Mouse (Mus musculus): ENCODE results near the gene Lyz1. TPM values are rescaled to one million over a fixed set of nuclear protein-coding genes. Genes with fewer than 3 reads are reported as not detected.

Lyz1 gene
- polyA plus RNA-seq, 2 experiments, result 0.02 to 0.13 TPM

- no peaks in the 10 kb centered on the region for H3K36me3 ChIP-seq (replicated peaks; ENCODE audit: control insufficient read depth, insufficient read depth, low read depth)
- H3K9me3 ChIP-seq (ENCODE audit: control insufficient read depth, low read length), result no peaks in the 10 kb centered on the region
- H3K4me3 ChIP-seq (ENCODE audit: insufficient read depth in 1 of 2, low read depth in 2 of 2, low read length in 2 of 2), result no peak overlapping the region
- no peak overlapping the region for H3K9ac ChIP-seq (replicated peaks)
- H3K4me1 ChIP-seq (replicated peaks; ENCODE audit: control insufficient read depth in 2 of 2, insufficient read depth in 2 of 2, low read length in 1 of 2), result no peaks in the 10 kb centered on the region
- H3K27ac ChIP-seq, result no peak overlapping the region
- ATAC-seq (ENCODE audit: insufficient read depth), result no peak
- H3K4me2 ChIP-seq (ENCODE audit: low read depth), result no peak overlapping the region
- TF ChIP-seq EP300 (IDR thresholded peaks at IDR 0.05; ENCODE audit: low read depth) (no peak), CTCF (IDR thresholded peaks at IDR 0.05; ENCODE audit: low read depth) (no peak; the same call in 1 of the 2 replicates)
- H3K27me3 ChIP-seq (ENCODE audit: control insufficient read depth, insufficient read depth, low read length), result no peaks in the 10 kb centered on the region
- DNase-seq (ENCODE audit: low read depth in 3 of 3, low spot score in 3 of 3), result no peak
Observed at GRCm38 (mm10) chr10:117272023-117272422, 20.6 kb downstream of the Lyz1 start.

DNA sequence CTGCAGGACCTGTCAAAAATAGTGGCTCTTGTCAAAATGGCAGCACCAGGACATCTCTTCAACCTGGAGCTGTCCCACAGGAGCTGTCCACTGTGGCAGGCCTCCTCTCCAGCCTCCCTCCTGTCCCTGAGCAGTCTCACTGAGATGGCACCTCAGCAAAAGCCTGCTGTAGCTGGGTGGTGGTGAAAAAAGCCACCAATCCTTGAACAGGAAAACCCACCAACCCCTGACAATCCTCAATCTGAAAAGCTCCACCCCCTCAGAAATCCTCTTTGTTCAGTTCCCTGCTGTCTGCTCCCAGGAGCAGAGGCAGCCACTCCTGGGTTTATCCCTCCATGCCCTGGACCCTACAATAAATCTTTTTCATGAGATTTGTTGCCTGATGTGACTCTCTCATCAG, 32.8 kb downstream of the Lyz1 start:
- no peaks in the 10 kb centered on the region for H3K4me1 ChIP-seq (replicated peaks; ENCODE audit: control insufficient read depth in 2 of 2, insufficient read depth in 2 of 2, low read length in 1 of 2)
- no peak for TF ChIP-seq CTCF (IDR thresholded peaks at IDR 0.05; ENCODE audit: low read depth)
- TF ChIP-seq EP300 (IDR thresholded peaks at IDR 0.05; ENCODE audit: low read depth), result no peak
- no peak overlapping the region for H3K9ac ChIP-seq (replicated peaks)
- ATAC-seq (ENCODE audit: insufficient read depth) (no peak), DNase-seq (ENCODE audit: low read depth in 3 of 3, low spot score in 3 of 3) (no peak)
- no peaks in the 10 kb centered on the region for H3K36me3 ChIP-seq (replicated peaks; ENCODE audit: control insufficient read depth, insufficient read depth, low read depth)
- no peak overlapping the region for H3K4me2 ChIP-seq (ENCODE audit: low read depth)
- no peak overlapping the region for H3K27ac ChIP-seq
- H3K4me3 ChIP-seq (ENCODE audit: insufficient read depth in 1 of 2, low read depth in 2 of 2, low read length in 2 of 2), result no peak overlapping the region
- no peaks in the 10 kb centered on the region for H3K27me3 ChIP-seq (ENCODE audit: control insufficient read depth, insufficient read depth, low read length)
- no peaks in the 10 kb centered on the region for H3K9me3 ChIP-seq (ENCODE audit: control insufficient read depth, low read length)

- no peak within 1 kb of the TSS for H3K4me3 ChIP-seq (ENCODE audit: insufficient read depth in 1 of 2, low read depth in 2 of 2, low read length in 2 of 2)
- no peaks in the 10 kb centered on the region for H3K27me3 ChIP-seq (ENCODE audit: control insufficient read depth, insufficient read depth, low read length)
- ATAC-seq (ENCODE audit: insufficient read depth) (no peak), DNase-seq (ENCODE audit: low read depth in 3 of 3, low spot score in 3 of 3) (no peak)
- no peaks in the 10 kb centered on the region for H3K9me3 ChIP-seq (ENCODE audit: control insufficient read depth, low read length)
- TF ChIP-seq EP300 (IDR thresholded peaks at IDR 0.05; ENCODE audit: low read depth) (no peak), CTCF (IDR thresholded peaks at IDR 0.05; ENCODE audit: low read depth) (no peak)
- no peaks in the 10 kb centered on the region for H3K4me1 ChIP-seq (replicated peaks; ENCODE audit: control insufficient read depth in 2 of 2, insufficient read depth in 2 of 2, low read length in 1 of 2)
- H3K36me3 ChIP-seq (replicated peaks; ENCODE audit: control insufficient read depth, insufficient read depth, low read depth), result no peaks in the 10 kb centered on the region
- no peak within 1 kb of the TSS for H3K4me2 ChIP-seq (ENCODE audit: low read depth)
- H3K9ac ChIP-seq (replicated peaks), result no peak within 1 kb of the TSS
- WGBS (ENCODE audit: insufficient replicate concordance), result 70% methylated on average over 12 of the region's 12 CpGs
- H3K27ac ChIP-seq, result no peak within 1 kb of the TSS
Observed at GRCm38 (mm10) chr10:117238603-117239002, 54.1 kb downstream of the Lyz1 start, which contains the start of gene 9530003J23Rik. Gene 9530003J23Rik (minus strand): TSS chr10:117238703.

Other genes starting within 250 kb of the Lyz1 start
- gene Lrrc10, start 247.5 kb downstream of the Lyz1 start, polyA plus RNA-seq (2012; rRNA removed), result not detected in 2 replicates
- not detected in 2 replicates for gene Lrrc10, start 247.5 kb downstream of the Lyz1 start, polyA plus RNA-seq (2014; fragmentation: Nextera tagmentation; extraction: Ambion mirVana)
- gene Cct2, start 229.1 kb downstream of the Lyz1 start, polyA plus RNA-seq (2012; rRNA removed), result 78.1 and 137 TPM in 2 replicates
- gene Cct2, start 229.1 kb downstream of the Lyz1 start, polyA plus RNA-seq (2014; fragmentation: Nextera tagmentation; extraction: Ambion mirVana), result 170 and 181 TPM in 2 replicates
- gene Frs2, start 144.3 kb downstream of the Lyz1 start, polyA plus RNA-seq (2012; rRNA removed), result 7.9 and 9.2 TPM in 2 replicates
- gene Frs2, start 144.3 kb downstream of the Lyz1 start, polyA plus RNA-seq (2014; fragmentation: Nextera tagmentation; extraction: Ambion mirVana), result 8.8 and 11.2 TPM in 2 replicates
- 23.6 and 36.1 TPM in 2 replicates for gene Yeats4, start 68.4 kb downstream of the Lyz1 start, polyA plus RNA-seq (2012; rRNA removed)
- 42.0 and 48.7 TPM in 2 replicates for gene Yeats4, start 68.4 kb downstream of the Lyz1 start, polyA plus RNA-seq (2014; fragmentation: Nextera tagmentation; extraction: Ambion mirVana)
- gene 9530003J23Rik, start 54.2 kb downstream of the Lyz1 start, polyA plus RNA-seq (2012; rRNA removed), result not detected in 2 replicates
- not detected in 2 replicates for gene 9530003J23Rik, start 54.2 kb downstream of the Lyz1 start, polyA plus RNA-seq (2014; fragmentation: Nextera tagmentation; extraction: Ambion mirVana)
- gene Lyz2, start 10.5 kb downstream of the Lyz1 start, polyA plus RNA-seq (2012; rRNA removed), result 93.4 and 95.5 TPM in 2 replicates
- gene Lyz2, start 10.5 kb downstream of the Lyz1 start, polyA plus RNA-seq (2014; fragmentation: Nextera tagmentation; extraction: Ambion mirVana), result 255 and 323 TPM in 2 replicates
- 22.8 and 27.5 TPM in 2 replicates for gene Cpsf6, start 87.1 kb upstream of the Lyz1 start, polyA plus RNA-seq (2012; rRNA removed)
- gene Cpsf6, start 87.1 kb upstream of the Lyz1 start, polyA plus RNA-seq (2014; fragmentation: Nextera tagmentation; extraction: Ambion mirVana), result 51.7 and 54.5 TPM in 2 replicates